Mouse (Mus musculus) forebrain, embryonic 15.5 days (tissue): ENCODE data around the gene Zfp456. TPM values are rescaled to one million over a fixed set of nuclear protein-coding genes. Genes with fewer than 3 reads are reported as not detected.
"Not testable (repeated sequence)": the region's sequence is repeated elsewhere in the genome, so short reads cannot be mapped to it uniquely, and the experiment has no call there.

Experiments
- ATAC-seq: fragments of 200-750 bp; cut with Nextera tagmentation; replicated peaks from 2 replicates; pipeline ENCODE4 v1.8.0; 2017; ENCODE audit warnings: mild to moderate bottlenecking, moderate TSS enrichment, moderate library complexity
- H3K27ac ChIP-seq: fragments of 300-500 bp; sonication (generic); replicated peaks from 2 replicates; pipeline ENCODE4 v1.5.1; 2015; ENCODE audit warnings: mild to moderate bottlenecking, inconsistent platforms
- H3K27me3 ChIP-seq: fragments of 300-500 bp; sonication (generic); 2 replicates; pipeline ENCODE4 v1.6.1; 2015; ENCODE audit warnings: inconsistent platforms
- H3K36me3 ChIP-seq: fragments of 300-500 bp; sonication (generic); 2 replicates; pipeline ENCODE4 v1.6.1; 2015; ENCODE audit warnings: mild to moderate bottlenecking, inconsistent platforms
- H3K4me1 ChIP-seq: fragments of 300-500 bp; sonication (generic); 2 replicates; pipeline ENCODE4 v1.6.1; 2015; ENCODE audit warnings: inconsistent platforms
- H3K4me2 ChIP-seq: fragments of 300-500 bp; sonication (generic); replicated peaks from 2 replicates; pipeline ENCODE4 v1.6.1; 2015; ENCODE audit warnings: mild to moderate bottlenecking, inconsistent platforms
- H3K4me3 ChIP-seq: fragments of 300-500 bp; sonication (generic); 2 replicates; pipeline ENCODE4 v1.5.1; 2015; ENCODE audit warnings: mild to moderate bottlenecking, inconsistent platforms
- H3K9ac ChIP-seq: fragments of 300-500 bp; sonication (generic); replicated peaks from 2 replicates; pipeline ENCODE4 v1.6.1; 2015; ENCODE audit warnings: mild to moderate bottlenecking, inconsistent platforms
- H3K9me3 ChIP-seq: fragments of 300-500 bp; sonication (generic); 2 replicates; pipeline ENCODE4 v1.6.1; 2016; ENCODE audit warnings: inconsistent platforms
- WGBS: fragments of 180-500 bp; shearing (Covaris S2); methylation state at CpG from one replicate; pipeline ENCODE4 v1.1.7; 2015; ENCODE audit warnings: mixed read lengths; 5-methylcytosine and 5-hydroxymethylcytosine counted together
- polyA plus RNA-seq: library from polyadenylated mRNA; unstranded; fragments of >200 nt; fragmentation: Nextera tagmentation; extraction: Ambion mirVana; gene quantifications from 2 replicates; pipeline ENCODE4 v1.2.1, GENCODE M21; 2015

Zfp456 gene
- polyA plus RNA-seq: 0.61 and 0.65 TPM in 2 replicates

GRCm38 (mm10) chr13:67375050-67375911 is at the start of gene Zfp456, which contains the start of gene Gm28041:
TSS of gene Zfp456 (minus strand) at chr13:67375810.
TSS of gene Gm28041 (minus strand) at chr13:67375733.
- H3K4me2 ChIP-seq: peak within 1 kb of the TSS; percentile 49
- peak within 1 kb of the TSS; percentile 32; the same call in 1 of the 2 replicates for H3K9ac ChIP-seq
- H3K27ac ChIP-seq, H3K4me1 ChIP-seq, H3K9me3 ChIP-seq, H3K36me3 ChIP-seq, H3K27me3 ChIP-seq: not testable (repeated sequence)
- H3K4me3 ChIP-seq: peak within 1 kb of the TSS; percentile 37
- peak; percentile 94 for ATAC-seq
- WGBS: 18% methylated on average over 13 of the region's 15 CpGs

GRCm38 (mm10) chr13:67422532-67422931 is 46.9 kb upstream of the Zfp456 start:
- ATAC-seq, H3K27me3 ChIP-seq, H3K4me3 ChIP-seq, H3K27ac ChIP-seq, H3K36me3 ChIP-seq, H3K9ac ChIP-seq, H3K4me1 ChIP-seq, H3K9me3 ChIP-seq, H3K4me2 ChIP-seq: not testable (repeated sequence)
- 78% methylated on average over 2 of the region's 2 CpGs for WGBS

- no peak within 1 kb of the TSS for H3K27ac ChIP-seq
- no peaks in the 10 kb centered on the region for H3K36me3 ChIP-seq
- peaks cover 9% of the 10 kb centered on the region; the same call in 1 of the 2 replicates for H3K4me1 ChIP-seq
- peak within 1 kb of the TSS; percentile 53 for H3K9ac ChIP-seq
- peak within 1 kb of the TSS; percentile 91 for H3K4me2 ChIP-seq
- 1% methylated on average over 22 of the region's 22 CpGs for WGBS
- H3K27me3 ChIP-seq: no peaks in the 10 kb centered on the region
- ATAC-seq: peak; percentile 87
- no peaks in the 10 kb centered on the region for H3K9me3 ChIP-seq
- H3K4me3 ChIP-seq: peak within 1 kb of the TSS; percentile 49
These were observed 45.7 kb upstream of the Zfp456 start, which contains the start of gene Zfp459 for GRCm38 (mm10) chr13:67421207-67421857. TSS of gene Zfp459 (minus strand) at chr13:67421418.

GRCm38 (mm10) chr13:67420558-67421206 is 45.1 kb upstream of the Zfp456 start:
- ATAC-seq: peak; percentile 39
- H3K36me3 ChIP-seq: no peaks in the 10 kb centered on the region
- H3K9ac ChIP-seq: peak overlapping the region; percentile 53
- no peaks in the 10 kb centered on the region for H3K9me3 ChIP-seq
- peak overlapping the region; percentile 91 for H3K4me2 ChIP-seq
- H3K27me3 ChIP-seq: no peaks in the 10 kb centered on the region
- H3K27ac ChIP-seq: no peak overlapping the region
- peaks cover 9% of the 10 kb centered on the region; the same call in 1 of the 2 replicates for H3K4me1 ChIP-seq
- WGBS: 32% methylated on average over 11 of the region's 11 CpGs
- peak overlapping the region; percentile 49 for H3K4me3 ChIP-seq

GRCm38 (mm10) chr13:67416811-67417210 is 41.2 kb upstream of the Zfp456 start:
- Histone ChIP-seq H3K36me3 (no peaks in the 10 kb centered on the region), H3K4me2 (no peak overlapping the region), H3K9ac (no peak overlapping the region), H3K4me1 (peaks cover 9% of the 10 kb centered on the region; the same call in 1 of the 2 replicates), H3K4me3 (no peak overlapping the region), H3K27ac (no peak overlapping the region), H3K9me3 (no peaks in the 10 kb centered on the region), H3K27me3 (no peaks in the 10 kb centered on the region)
- 89% methylated on average over 3 of the region's 3 CpGs for WGBS
- ATAC-seq: no peak

GRCm38 (mm10) chr13:67415759-67416158 is 40.1 kb upstream of the Zfp456 start:
- 89% methylated on average over 6 of the region's 6 CpGs for WGBS
- no peaks in the 10 kb centered on the region for H3K36me3 ChIP-seq

GRCm38 (mm10) chr13:67413634-67414033 is 38.0 kb upstream of the Zfp456 start:
- H3K9me3 ChIP-seq, H3K27me3 ChIP-seq, H3K4me3 ChIP-seq, H3K4me2 ChIP-seq, H3K9ac ChIP-seq, H3K27ac ChIP-seq, H3K4me1 ChIP-seq, ATAC-seq, H3K36me3 ChIP-seq: not testable (repeated sequence)
- 75% methylated on average over 3 of the region's 3 CpGs for WGBS

More at GRCm38 (mm10) chr13:67415759-67416158, 40.1 kb upstream of the Zfp456 start:
- H3K27me3 ChIP-seq: no peaks in the 10 kb centered on the region
- H3K9ac ChIP-seq: no peak overlapping the region
- no peak for ATAC-seq
- peaks cover 2% of the 10 kb centered on the region; the same call in 1 of the 2 replicates for H3K4me1 ChIP-seq
- no peak overlapping the region for H3K27ac ChIP-seq
- H3K4me3 ChIP-seq: no peak overlapping the region
- no peaks in the 10 kb centered on the region for H3K9me3 ChIP-seq
- no peak overlapping the region for H3K4me2 ChIP-seq

- peak; percentile 97 for ATAC-seq
- H3K27me3 ChIP-seq, H3K27ac ChIP-seq, H3K4me1 ChIP-seq, H3K36me3 ChIP-seq, H3K9me3 ChIP-seq: not testable (repeated sequence)
- WGBS: 3% methylated on average over 16 of the region's 16 CpGs
- peak within 1 kb of the TSS; percentile 55 for H3K9ac ChIP-seq
- H3K4me3 ChIP-seq: peak within 1 kb of the TSS; percentile 61
- H3K4me2 ChIP-seq: peak within 1 kb of the TSS; percentile 70
These were observed 23.7 kb upstream of the Zfp456 start, which contains the start of gene Zfp429 for GRCm38 (mm10) chr13:67399183-67399903. TSS of gene Zfp429 (minus strand) at chr13:67399819.

- WGBS: 51% methylated on average over 3 of the region's 3 CpGs
- H3K4me1 ChIP-seq, ATAC-seq, H3K27ac ChIP-seq, H3K36me3 ChIP-seq, H3K9me3 ChIP-seq, H3K4me3 ChIP-seq, H3K4me2 ChIP-seq, H3K9ac ChIP-seq, H3K27me3 ChIP-seq: not testable (repeated sequence)
These were observed 645 bp upstream of the Zfp456 start for GRCm38 (mm10) chr13:67376255-67376654.

- Histone ChIP-seq H3K27me3 (no peaks in the 10 kb centered on the region), H3K36me3 (no peaks in the 10 kb centered on the region), H3K4me1 (peaks cover 11% of the 10 kb centered on the region), H3K27ac (no peak within 1 kb of the TSS), H3K4me3 (peak within 1 kb of the TSS; percentile 67), H3K4me2 (peak within 1 kb of the TSS; percentile 79), H3K9ac (peak within 1 kb of the TSS; percentile 48), H3K9me3 (no peaks in the 10 kb centered on the region)
- peak; percentile 94 for ATAC-seq
- WGBS: 0% methylated on average over 15 of the region's 15 CpGs
These were observed 15.4 kb downstream of the Zfp456 start, which contains the start of the genes Gm28044 and Zfp953 for GRCm38 (mm10) chr13:67360131-67360744. TSS of gene Gm28044 (minus strand) at chr13:67360536. TSS of gene Zfp953 (minus strand) at chr13:67360605.

GRCm38 (mm10) chr13:67351854-67352253 is 23.8 kb downstream of the Zfp456 start:
- no peak overlapping the region for H3K27ac ChIP-seq
- no peak overlapping the region for H3K4me3 ChIP-seq
- no peaks in the 10 kb centered on the region for H3K27me3 ChIP-seq
- no peak overlapping the region for H3K4me2 ChIP-seq
- no peak overlapping the region for H3K9ac ChIP-seq
- no peaks in the 10 kb centered on the region for H3K4me1 ChIP-seq
- H3K36me3 ChIP-seq: no peaks in the 10 kb centered on the region
- ATAC-seq: no peak
- no peaks in the 10 kb centered on the region for H3K9me3 ChIP-seq
